Mouse (Mus musculus) midbrain, embryonic 15.5 days (tissue): ENCODE measurements at regions not wholly inside any gene's neighbourhood (a gene's known extent, or its start where the extent isn't known, plus 50 kb on each side); places are given as distances from the start of the nearest gene placed in this dataset.

Experiments used
- ATAC-seq: fragments of 200-750 bp; cut with Nextera tagmentation; replicated peaks from 2 replicates; pipeline ENCODE4 v1.8.0; 2017; ENCODE audit warnings: moderate TSS enrichment
- H3K27ac ChIP-seq: fragments of 300-500 bp; sonication (generic); 2 replicates; pipeline ENCODE4 v1.5.1; 2015; ENCODE audit warnings: mild to moderate bottlenecking, inconsistent platforms
- H3K27me3 ChIP-seq: fragments of 300-500 bp; sonication (generic); replicated peaks from 2 replicates; pipeline ENCODE4 v1.6.1; 2015; ENCODE audit warnings: inconsistent platforms
- H3K36me3 ChIP-seq: fragments of 300-500 bp; sonication (generic); replicated peaks from 2 replicates; pipeline ENCODE4 v1.6.1; 2015; ENCODE audit warnings: inconsistent platforms
- H3K4me1 ChIP-seq: fragments of 300-500 bp; sonication (generic); 2 replicates; pipeline ENCODE4 v1.6.1; 2015; ENCODE audit warnings: inconsistent platforms
- H3K4me2 ChIP-seq: fragments of 300-500 bp; sonication (generic); 2 replicates; pipeline ENCODE4 v1.6.1; 2015; ENCODE audit warnings: inconsistent platforms, mild to moderate bottlenecking, moderate library complexity
- H3K4me3 ChIP-seq: fragments of 300-500 bp; sonication (generic); 2 replicates; pipeline ENCODE4 v1.5.1; 2015; ENCODE audit warnings: mild to moderate bottlenecking, inconsistent platforms
- H3K9ac ChIP-seq: fragments of 300-500 bp; sonication (generic); 2 replicates; pipeline ENCODE4 v1.6.1; 2015; ENCODE audit warnings: mild to moderate bottlenecking, inconsistent platforms
- H3K9me3 ChIP-seq: fragments of 300-500 bp; sonication (generic); 2 replicates; pipeline ENCODE4 v1.6.1; 2016; ENCODE audit warnings: inconsistent platforms
- WGBS: fragments of 180-500 bp; shearing (Covaris S2); methylation state at CpG from one replicate; pipeline ENCODE4 v1.1.7; 2015; ENCODE audit warnings: mixed read lengths; 5-methylcytosine and 5-hydroxymethylcytosine counted together

DNA sequence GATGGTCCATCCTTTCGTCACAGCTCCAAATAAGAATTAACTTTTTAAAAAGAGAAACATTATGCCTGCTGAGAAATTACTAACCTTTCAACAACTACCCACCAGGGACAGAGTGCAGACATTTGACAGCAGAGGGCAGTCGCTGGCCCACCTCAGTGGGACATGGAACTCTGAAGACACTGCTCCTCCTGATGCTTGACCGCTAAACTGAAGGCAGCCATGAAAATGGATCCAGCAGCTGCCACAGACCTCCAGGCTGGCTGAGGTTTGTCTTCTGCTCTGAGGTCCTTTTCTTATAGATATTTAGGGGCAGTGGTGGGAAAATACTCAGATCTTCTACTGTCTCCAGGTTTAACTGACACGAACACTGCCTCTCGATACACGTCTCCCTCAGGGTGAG, 265.7 kb upstream of the Gm5148 start:
- ATAC-seq, result no peak
- no peaks in the 10 kb centered on the region for H3K36me3 ChIP-seq
- no peak overlapping the region for H3K4me2 ChIP-seq
- H3K27me3 ChIP-seq, result 0 out of 2 replicates have a peak, but pooled peaks cover 14% of the 10 kb centered on the region
- no peaks in the 10 kb centered on the region for H3K9me3 ChIP-seq
- no peak overlapping the region for H3K27ac ChIP-seq
- no peak overlapping the region for H3K4me3 ChIP-seq
- no peaks in the 10 kb centered on the region for H3K4me1 ChIP-seq
- 96% methylated on average over 6 of the region's 6 CpGs for WGBS
- no peak overlapping the region for H3K9ac ChIP-seq

DNA sequence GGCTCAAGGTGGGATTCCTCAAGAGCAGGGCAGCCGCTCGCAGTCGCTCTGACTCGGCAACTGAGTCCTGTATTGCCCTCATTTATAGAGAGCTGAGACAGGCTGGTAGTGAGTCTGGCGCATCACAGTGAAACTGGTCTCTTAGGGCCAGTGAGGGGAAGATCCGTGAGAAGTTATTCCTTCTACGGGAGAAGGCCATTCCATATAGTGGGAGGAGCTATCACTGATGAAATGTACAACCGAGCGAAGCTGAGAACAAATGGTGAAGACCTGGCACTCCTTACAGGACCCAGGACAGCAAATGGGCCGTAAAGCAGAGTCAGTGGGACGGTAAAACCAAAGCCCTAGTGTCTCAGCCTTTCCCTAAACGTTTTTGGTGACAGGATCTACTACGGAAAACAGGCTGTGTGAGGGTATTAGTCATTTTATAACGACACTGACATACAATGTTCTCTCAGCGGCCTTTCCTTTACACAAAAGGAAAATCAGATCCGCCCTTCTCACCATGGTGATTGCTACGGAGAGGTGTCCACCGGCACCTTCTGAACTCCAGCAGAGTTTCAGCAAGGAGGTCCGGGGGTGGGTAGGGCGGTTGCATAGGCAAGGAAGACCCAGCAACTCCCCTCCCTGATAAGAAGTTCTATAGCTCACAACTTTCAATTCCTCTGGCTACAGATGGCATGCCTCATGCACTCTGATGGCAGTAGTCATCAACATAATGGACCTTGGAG, 263.6 kb upstream of the Gm5148 start:
- Histone ChIP-seq H3K4me3 (no peak overlapping the region), H3K9me3 (no peaks in the 10 kb centered on the region), H3K9ac (no peak overlapping the region), H3K36me3 (no peaks in the 10 kb centered on the region), H3K4me2 (no peak overlapping the region), H3K27me3 (0 out of 2 replicates have a peak, but pooled peaks cover 14% of the 10 kb centered on the region), H3K4me1 (no peaks in the 10 kb centered on the region), H3K27ac (no peak overlapping the region)
- WGBS, result 70% methylated on average over 20 of the region's 20 CpGs
- ATAC-seq, result no peak

- Histone ChIP-seq H3K4me2 (no peak overlapping the region), H3K27me3 (0 out of 2 replicates have a peak, but pooled peaks cover 16% of the 10 kb centered on the region), H3K4me1 (no peaks in the 10 kb centered on the region), H3K9me3 (no peaks in the 10 kb centered on the region), H3K36me3 (no peaks in the 10 kb centered on the region), H3K9ac (no peak overlapping the region), H3K27ac (no peak overlapping the region), H3K4me3 (no peak overlapping the region)
- ATAC-seq, result no peak
- 42% methylated on average over 14 of the region's 14 CpGs for WGBS
Observed at GRCm38 (mm10) chr3:37987007-37987774, 262.9 kb upstream of the Gm5148 start.

GRCm38 (mm10) chr3:37984706-37985105, 260.4 kb upstream of the Gm5148 start:
- 91% methylated on average over 9 of the region's 9 CpGs for whole genome bisulfite sequencing

DNA sequence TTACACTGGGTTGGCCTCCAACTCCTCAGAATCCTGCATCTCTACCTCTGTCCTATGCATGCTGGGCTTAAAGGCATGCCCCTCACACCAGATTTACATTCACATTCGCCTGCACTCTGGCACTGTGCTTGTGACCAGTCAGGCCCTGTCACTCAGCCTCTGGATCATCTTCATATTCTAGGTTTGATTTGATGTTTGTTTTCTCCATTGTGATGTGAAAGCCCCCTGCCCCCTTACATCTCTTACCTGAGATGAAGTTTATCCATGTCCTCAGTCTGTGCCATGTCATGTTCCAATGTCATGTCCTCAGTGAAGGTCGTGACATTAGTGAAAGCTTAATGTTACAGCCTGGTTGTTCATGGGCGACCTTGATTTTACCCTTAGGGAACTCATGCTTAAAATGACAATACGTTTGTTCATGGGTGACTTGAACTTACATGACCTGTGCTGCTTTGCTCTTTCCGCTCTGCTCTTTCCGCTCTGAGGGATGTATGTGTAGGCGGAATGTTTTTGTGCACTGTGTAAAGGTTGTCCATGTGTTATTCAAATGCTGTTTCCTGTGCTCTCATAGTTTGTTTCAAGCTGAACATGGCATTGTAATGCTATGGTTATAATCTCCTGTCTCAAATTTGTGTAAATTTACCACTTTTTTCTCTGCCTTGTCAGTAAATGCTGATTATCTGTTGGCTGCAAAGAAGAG, 257.3 kb upstream of the Gm5148 start:
- Histone ChIP-seq H3K4me1 (peaks cover 2% of the 10 kb centered on the region; the same call in 1 of the 2 replicates), H3K9ac (no peak overlapping the region), H3K4me3 (no peak overlapping the region), H3K9me3 (no peaks in the 10 kb centered on the region), H3K4me2 (no peak overlapping the region), H3K36me3 (no peaks in the 10 kb centered on the region), H3K27ac (no peak overlapping the region), H3K27me3 (0 out of 2 replicates have a peak, but pooled peaks cover 12% of the 10 kb centered on the region)
- WGBS, result 62% methylated on average over 7 of the region's 7 CpGs
- no peak for ATAC-seq

More at GRCm38 (mm10) chr3:37984706-37985105, 260.4 kb upstream of the Gm5148 start:
- Histone ChIP-seq H3K4me2 (no peak overlapping the region), H3K9ac (no peak overlapping the region), H3K27ac (no peak overlapping the region), H3K36me3 (no peaks in the 10 kb centered on the region), H3K4me1 (no peaks in the 10 kb centered on the region), H3K4me3 (no peak overlapping the region), H3K9me3 (no peaks in the 10 kb centered on the region), H3K27me3 (0 out of 2 replicates have a peak, but pooled peaks cover 16% of the 10 kb centered on the region)
- ATAC-seq, result no peak

GRCm38 (mm10) chr3:37979871-37980270, 255.6 kb upstream of the Gm5148 start:
- ATAC-seq, result no peak
- 0 out of 2 replicates have a peak, but pooled peaks cover 6% of the 10 kb centered on the region for H3K27me3 ChIP-seq
- no peaks in the 10 kb centered on the region for H3K9me3 ChIP-seq
- no peaks in the 10 kb centered on the region for H3K36me3 ChIP-seq
- no peak overlapping the region for H3K9ac ChIP-seq
- H3K27ac ChIP-seq, result no peak overlapping the region
- WGBS, result 54% methylated on average over 5 of the region's 5 CpGs
- H3K4me1 ChIP-seq, result peaks cover 9% of the 10 kb centered on the region
- H3K4me3 ChIP-seq, result no peak overlapping the region
- no peak overlapping the region for H3K4me2 ChIP-seq

DNA sequence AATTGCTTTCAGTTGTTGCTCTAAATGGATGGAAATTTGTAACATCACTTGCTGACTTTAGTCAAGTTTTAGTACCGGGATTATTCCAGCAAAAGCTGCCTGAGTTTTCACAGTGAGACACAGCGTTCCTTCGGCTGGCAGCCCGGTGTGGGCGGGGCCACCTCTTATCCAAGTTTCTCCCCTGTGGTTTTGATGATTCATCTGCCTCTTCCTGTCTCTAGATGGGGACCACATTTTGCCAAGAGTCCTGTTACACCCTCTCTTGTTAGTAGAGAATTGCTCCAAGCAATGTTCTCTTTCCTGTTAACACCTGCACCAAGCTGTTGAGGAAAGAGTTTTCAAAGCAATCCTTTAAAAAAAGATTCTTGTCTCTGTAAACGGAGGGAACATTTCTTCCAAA, 254.2 kb upstream of the Gm5148 start:
- 34% methylated on average over 6 of the region's 6 CpGs for WGBS
- Histone ChIP-seq H3K36me3 (no peaks in the 10 kb centered on the region), H3K27me3 (0 out of 2 replicates have a peak, but pooled peaks cover 6% of the 10 kb centered on the region), H3K4me1 (peaks cover 9% of the 10 kb centered on the region), H3K9ac (no peak overlapping the region), H3K27ac (no peak overlapping the region), H3K4me2 (no peak overlapping the region), H3K9me3 (no peaks in the 10 kb centered on the region), H3K4me3 (no peak overlapping the region)
- no peak for ATAC-seq

- ATAC-seq, result no peak
- Histone ChIP-seq H3K9me3 (no peaks in the 10 kb centered on the region), H3K4me2 (no peak overlapping the region), H3K9ac (no peak overlapping the region), H3K4me3 (no peak overlapping the region), H3K27ac (no peak overlapping the region), H3K27me3 (0 out of 2 replicates have a peak, but pooled peaks cover 3% of the 10 kb centered on the region), H3K36me3 (no peaks in the 10 kb centered on the region), H3K4me1 (peaks cover 9% of the 10 kb centered on the region)
- 57% methylated on average over 3 of the region's 3 CpGs for WGBS
Observed at GRCm38 (mm10) chr3:37977453-37977852, 253.2 kb upstream of the Gm5148 start.

- no peak for ATAC-seq
- H3K4me3 ChIP-seq, result peak overlapping the region; percentile 16
- no peaks in the 10 kb centered on the region for H3K36me3 ChIP-seq
- H3K9me3 ChIP-seq, result no peaks in the 10 kb centered on the region
- 0 out of 2 replicates have a peak overlapping the region, but pooled peaks have one; percentile 8 for H3K9ac ChIP-seq
- H3K4me2 ChIP-seq, result peak overlapping the region; percentile 36
- H3K4me1 ChIP-seq, result peaks cover 9% of the 10 kb centered on the region
- H3K27me3 ChIP-seq, result 0 out of 2 replicates have a peak, but pooled peaks cover 3% of the 10 kb centered on the region
- H3K27ac ChIP-seq, result no peak overlapping the region
- 38% methylated on average over 13 of the region's 13 CpGs for WGBS
Observed at GRCm38 (mm10) chr3:37976566-37976965, 252.3 kb upstream of the Gm5148 start.

GRCm38 (mm10) chr3:37975194-37975756, 251.0 kb upstream of the Gm5148 start:
- Histone ChIP-seq H3K4me1 (peaks cover 9% of the 10 kb centered on the region), H3K4me2 (no peak overlapping the region), H3K36me3 (no peaks in the 10 kb centered on the region), H3K4me3 (no peak overlapping the region), H3K27ac (no peak overlapping the region), H3K9ac (no peak overlapping the region), H3K9me3 (no peaks in the 10 kb centered on the region), H3K27me3 (0 out of 2 replicates have a peak, but pooled peaks cover 3% of the 10 kb centered on the region)
- ATAC-seq, result peak; percentile 54
- WGBS, result 39% methylated on average over 11 of the region's 11 CpGs

GRCm38 (mm10) chr3:37972931-37973330, 248.6 kb upstream of the Gm5148 start:
- no peak overlapping the region for H3K4me3 ChIP-seq
- no peak for ATAC-seq

GRCm38 (mm10) chr3:37971240-37971639, 246.9 kb upstream of the Gm5148 start:
- H3K9me3 ChIP-seq, result no peaks in the 10 kb centered on the region
- no peak overlapping the region for H3K4me2 ChIP-seq
- H3K4me1 ChIP-seq, result peaks cover 5% of the 10 kb centered on the region; the same call in 1 of the 2 replicates
- no peaks in the 10 kb centered on the region for H3K36me3 ChIP-seq
- ATAC-seq, result no peak
- no peak overlapping the region for H3K4me3 ChIP-seq
- 76% methylated on average over 2 of the region's 2 CpGs for WGBS
- no peak overlapping the region for H3K9ac ChIP-seq
- no peak overlapping the region for H3K27ac ChIP-seq
- no peaks in the 10 kb centered on the region for H3K27me3 ChIP-seq

More at GRCm38 (mm10) chr3:37972931-37973330, 248.6 kb upstream of the Gm5148 start:
- no peak overlapping the region for H3K27ac ChIP-seq
- H3K9ac ChIP-seq, result no peak overlapping the region
- peaks cover 9% of the 10 kb centered on the region for H3K4me1 ChIP-seq
- WGBS, result 83% methylated on average over 3 of the region's 3 CpGs
- H3K36me3 ChIP-seq, result no peaks in the 10 kb centered on the region
- H3K4me2 ChIP-seq, result no peak overlapping the region
- H3K9me3 ChIP-seq, result no peaks in the 10 kb centered on the region
- H3K27me3 ChIP-seq, result 0 out of 2 replicates have a peak, but pooled peaks cover 3% of the 10 kb centered on the region
